Mouse (Mus musculus) right cerebral cortex, adult 2 months (tissue): ENCODE results near the gene Lce1b.
"Not testable (repeated sequence)": the region's sequence is repeated elsewhere in the genome, so short reads cannot be mapped to it uniquely, and the experiment has no call there.

Experiments used
- DNase-seq, 2 experiments: peaks; one replicate each; pipeline ENCODE4 v3.0.0; 2021 to 2022; ENCODE audit warnings: low spot score in 2 of 2

Lce1b gene

GRCm38 (mm10) chr3:92656826-92657225 lies at the start of gene Lce1b:
TSS of gene Lce1b (minus strand) at chr3:92656926.
- DNase-seq = no peak

GRCm38 (mm10) chr3:92694613-92695012 lies 37.9 kb upstream of the Lce1b start:
- no peak for DNase-seq

GRCm38 (mm10) chr3:92691688-92692087 lies 35.0 kb upstream of the Lce1b start:
- no peak for DNase-seq

GRCm38 (mm10) chr3:92689154-92689553 lies 32.4 kb upstream of the Lce1b start:
- not testable (repeated sequence) for DNase-seq

- DNase-seq = no peak
Observed at GRCm38 (mm10) chr3:92687110-92687509, 30.4 kb upstream of the Lce1b start, which contains the start of gene Lce1d. TSS of gene Lce1d (minus strand) at chr3:92687210.

- DNase-seq = no peak
Observed at GRCm38 (mm10) chr3:92678947-92679346, 22.2 kb upstream of the Lce1b start, which contains the start of gene Lce1c. TSS of gene Lce1c (plus strand) at chr3:92679247.

GRCm38 (mm10) chr3:92670215-92670614 lies 13.5 kb upstream of the Lce1b start, which contains the start of gene Lce1a2:
TSS of gene Lce1a2 (minus strand) at chr3:92670315.
- DNase-seq = no peak

- no peak for DNase-seq
Observed at GRCm38 (mm10) chr3:92648207-92648606, 8.5 kb downstream of the Lce1b start, which contains the start of gene Lce1a1. TSS of gene Lce1a1 (minus strand) at chr3:92648307.

- no peak for DNase-seq
Observed at GRCm38 (mm10) chr3:92639854-92640253, 16.9 kb downstream of the Lce1b start.

GRCm38 (mm10) chr3:92638653-92638991 lies 18.1 kb downstream of the Lce1b start:
- no peak for DNase-seq

GRCm38 (mm10) chr3:92637745-92638652 lies 18.7 kb downstream of the Lce1b start:
- no peak for DNase-seq

GRCm38 (mm10) chr3:92621560-92621959 lies 35.2 kb downstream of the Lce1b start, which contains the start of gene Lce6a:
TSS of gene Lce6a (minus strand) at chr3:92621660.
- no peak for DNase-seq

GRCm38 (mm10) chr3:92609804-92610203 lies 46.9 kb downstream of the Lce1b start:
- DNase-seq = no peak

GRCm38 (mm10) chr3:92607392-92607791 lies 49.3 kb downstream of the Lce1b start, which contains the start of gene 2210017I01Rik:
TSS of gene 2210017I01Rik (minus strand) at chr3:92607492.
- DNase-seq = no peak
